9 mouse cellular contexts compared by ENCODE assay signal in the genomic region with DNA sequence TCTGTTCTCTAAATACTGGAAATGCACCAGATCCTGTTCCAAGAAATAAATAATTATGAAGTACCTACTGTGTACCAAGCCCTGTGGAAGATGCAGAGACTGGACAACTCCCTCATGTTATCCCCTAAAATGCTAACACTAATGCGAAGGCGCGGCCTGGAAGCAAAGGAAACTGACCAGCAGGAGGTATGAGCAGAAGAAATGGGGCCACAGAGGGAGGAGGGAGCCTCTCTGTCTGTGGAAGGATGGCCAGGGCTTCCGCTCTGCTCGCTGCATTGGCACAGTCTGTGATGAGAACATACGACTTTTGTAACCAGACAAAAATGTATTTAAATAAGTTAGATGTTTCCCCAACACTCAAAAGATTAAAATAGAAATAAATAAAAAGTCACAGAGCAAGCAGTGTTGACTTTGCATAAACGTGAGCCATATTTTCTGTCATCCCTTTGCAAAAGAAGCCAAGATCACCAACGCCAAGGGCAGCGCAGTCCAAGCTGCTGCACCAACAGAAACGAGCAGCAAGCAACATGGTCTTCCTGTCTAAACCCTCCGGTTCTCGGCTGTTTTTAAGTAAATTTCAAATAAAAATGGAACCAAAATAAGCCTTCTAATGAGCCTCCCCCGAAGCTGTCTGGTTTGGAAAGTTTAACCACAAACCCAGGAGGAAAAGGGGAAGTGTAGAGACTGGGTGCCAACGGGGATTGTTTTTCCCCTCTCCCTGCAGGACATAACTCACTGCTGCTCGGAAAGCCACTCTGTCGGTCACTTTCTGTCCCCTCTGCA. TPM values are rescaled to one million over a fixed set of nuclear protein-coding genes. Genes with fewer than 3 reads are reported as not detected.
DNase-seq lines count a peak whose midpoint lies in the region; ATAC-seq and TF ChIP-seq lines count a peak whose summit lies in the region.
"Had no signal": no experiment of that assay in that cellular context is flagged by ENCODE, and none has a peak within 500 bp of the region (broad histone marks: within the 10 kb centered on the region; RNA-seq: fewer than 3 reads in every experiment).

No protein-coding gene starts in this region.

- H3K27ac ChIP-seq in lung, embryonic 14.5 days (ENCODE audit: low read depth), result peak overlapping the region; percentile 85
- peak overlapping the region; percentile 58 for H3K27ac ChIP-seq in heart, embryonic 15.5 days

- peak overlapping the region; percentile 32 for H3K4me2 ChIP-seq in lung, embryonic 14.5 days
- no peak overlapping the region; the same call in 1 of the 2 replicates for H3K4me2 ChIP-seq in heart, embryonic 15.5 days

- ATAC-seq in lung, embryonic 14.5 days (ENCODE audit: insufficient read depth), result no peak; the same call in 1 of the 2 replicates
- no peak for ATAC-seq in heart, embryonic 15.5 days (replicated peaks; ENCODE audit: insufficient number of reproducible peaks, insufficient read depth, low FRiP score, low read depth)

- no peak overlapping the region for H3K4me3 ChIP-seq in lung, embryonic 14.5 days (ENCODE audit: low read depth, low read length)
- no peak overlapping the region for H3K4me3 ChIP-seq in heart, embryonic 15.5 days
- peak overlapping the region; percentile 89 for H3K4me3 ChIP-seq in megakaryocyte, embryonic 14.5 days (replicated peaks)

- H3K9me3 ChIP-seq in lung, embryonic 14.5 days (ENCODE audit: low read depth, low read length), result no peaks in the 10 kb centered on the region
- H3K9me3 ChIP-seq in heart, embryonic 15.5 days (replicated peaks), result no peaks in the 10 kb centered on the region
- no peaks in the 10 kb centered on the region for H3K9me3 ChIP-seq in megakaryocyte, embryonic 14.5 days

- H3K9ac ChIP-seq in lung, embryonic 14.5 days, result no peak overlapping the region
- no peak overlapping the region for H3K9ac ChIP-seq in heart, embryonic 15.5 days

- H3K27me3 ChIP-seq in lung, embryonic 14.5 days (ENCODE audit: insufficient read depth, low read length), result no peaks in the 10 kb centered on the region
- H3K27me3 ChIP-seq in heart, embryonic 15.5 days, result no peaks in the 10 kb centered on the region
- H3K27me3 ChIP-seq in megakaryocyte, embryonic 14.5 days (replicated peaks), result peaks cover 3% of the 10 kb centered on the region

- peaks cover 27% of the 10 kb centered on the region for H3K4me1 ChIP-seq in lung, embryonic 14.5 days (ENCODE audit: insufficient read depth)
- peaks cover 66% of the 10 kb centered on the region for H3K4me1 ChIP-seq in heart, embryonic 15.5 days (replicated peaks)
- peaks cover 91% of the 10 kb centered on the region for H3K4me1 ChIP-seq in megakaryocyte, embryonic 14.5 days

- TF ChIP-seq CTCF in lung, embryonic 14.5 days (IDR thresholded peaks at IDR 0.05; ENCODE audit: low read depth), result no peak

- 42% methylated on average over 16 of the region's 16 CpGs for WGBS in lung, embryonic 14.5 days
- 56% methylated on average over 16 of the region's 16 CpGs for WGBS in heart, embryonic 15.5 days

- H3K36me3 ChIP-seq in lung, embryonic 14.5 days (ENCODE audit: insufficient read depth), result no peaks in the 10 kb centered on the region
- H3K36me3 ChIP-seq in heart, embryonic 15.5 days, result no peaks in the 10 kb centered on the region
- H3K36me3 ChIP-seq in megakaryocyte, embryonic 14.5 days (replicated peaks; ENCODE audit: low read length), result peaks cover 70% of the 10 kb centered on the region

- DNase-seq in lung, embryonic 14.5 days, result peak; percentile 61
- no peak for DNase-seq in lung, postnatal 14 days
- DNase-seq in cerebellum, adult 18-20 months, result peak; percentile 28 to 39
- DNase-seq in adrenal gland, adult 8-10 months, result no peak
- no peak for DNase-seq in urinary bladder, postnatal 36 days (ENCODE audit: low spot score in 2 of 2)
- DNase-seq in left cerebral cortex, adult 9 months (ENCODE audit: low spot score in 2 of 2), result no peak

RNA-seq across cellular contexts. Expression of gene Ggta1, which starts 18.9 kb away (rescaled TPM):
- polyA plus RNA-seq in lung, embryonic 14.5 days (2014; fragmentation: Nextera tagmentation; extraction: Ambion mirVana), result 16.4 and 16.9 TPM in 2 replicates
- polyA plus RNA-seq in heart, embryonic 15.5 days (2015; fragmentation: Nextera tagmentation; extraction: Ambion mirVana), result 27.4 and 31.6 TPM in 2 replicates
- polyA plus RNA-seq in megakaryocyte, embryonic 14.5 days (2012; ENCODE audit: insufficient read depth, low replicate concordance), result 1.9 and 6.5 TPM in 2 replicates
- total RNA-seq in adrenal gland, adult 8-10 months (2022), result 10 to 100 TPM in 3 of 4 experiments, 1 to 10 TPM in 1; 8.8 to 14.1 (median 10.8) TPM

RNA-seq across cellular contexts. Expression of gene 4930402F06Rik, which starts 47.2 kb away (rescaled TPM):
- polyA plus RNA-seq in lung, embryonic 14.5 days (2014; fragmentation: Nextera tagmentation; extraction: Ambion mirVana), result not detected in 2 replicates
- polyA plus RNA-seq in heart, embryonic 15.5 days (2015; fragmentation: Nextera tagmentation; extraction: Ambion mirVana), result not detected in 2 replicates
- polyA plus RNA-seq in megakaryocyte, embryonic 14.5 days (2012; ENCODE audit: insufficient read depth, low replicate concordance), result not detected in 2 replicates
- not detected for total RNA-seq in adrenal gland, adult 8-10 months (2022)
- total RNA-seq: gastrocnemius, postnatal 4 days had no signal

Comparison
In these comparisons a context has a peak if more than half of its experiments do, and no peak if none do; other contexts are left out.
1. DNase-seq: peak in lung, embryonic 14.5 days (single experiment) and cerebellum, adult 18-20 months (2 of 2); none in lung, postnatal 14 days (single experiment), adrenal gland, adult 8-10 months (single experiment), urinary bladder, postnatal 36 days (0 of 2) and left cerebral cortex, adult 9 months (0 of 2).